Comparison of ENCODE assay signal across 19 mouse cellular contexts in the genomic region with DNA sequence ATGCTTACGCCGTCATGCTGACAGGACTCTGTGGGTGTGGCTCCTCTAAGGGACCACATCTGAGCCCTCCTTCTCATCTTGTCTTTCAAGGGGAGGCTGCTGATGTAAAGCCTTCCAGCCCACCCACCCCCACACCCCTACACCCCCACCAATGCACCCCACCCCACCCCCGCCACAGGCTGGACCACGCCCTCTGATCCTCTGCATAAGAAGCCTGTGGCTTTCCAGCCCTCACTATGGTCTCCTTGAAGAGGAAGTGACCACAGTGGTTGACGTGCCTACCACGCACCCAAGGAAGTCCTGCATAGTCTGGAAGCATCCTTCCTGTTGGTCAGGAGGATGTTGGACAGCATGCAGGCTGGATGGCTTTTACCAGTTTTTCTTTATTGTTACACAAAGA. TPM values are rescaled to one million over a fixed set of nuclear protein-coding genes. Genes with fewer than 3 reads are reported as not detected.
DNase-seq lines count a peak whose midpoint lies in the region; ATAC-seq and TF ChIP-seq lines count a peak whose summit lies in the region.
"Had no signal": no experiment of that assay in that cellular context is flagged by ENCODE, and none has a peak within 500 bp of the region (broad histone marks: within the 10 kb centered on the region; RNA-seq: fewer than 3 reads in every experiment).

No protein-coding gene starts in this region.

- H3K79me2 ChIP-seq in MEL (ENCODE audit: control insufficient read depth, insufficient read depth, low read length, poor library complexity): no peaks in the 10 kb centered on the region

- no peak for TF ChIP-seq RAD21 in MEL (IDR thresholded peaks at IDR 0.05; ENCODE audit: low read depth, low read length)

- H3K27ac ChIP-seq in liver, postnatal 0 days (ENCODE audit: low read depth): no peak overlapping the region
- H3K27ac ChIP-seq in MEL (ENCODE audit: control insufficient read depth, low read depth, low read length): no peak overlapping the region
- H3K27ac ChIP-seq in embryonic facial prominence, embryonic 15.5 days (replicated peaks): peak overlapping the region; percentile 87
- H3K27ac ChIP-seq: heart, adult 2 months; hindbrain, embryonic 12.5 days; macrophage had no signal

- no peak for TF ChIP-seq CTCF in liver, postnatal 0 days (IDR thresholded peaks at IDR 0.05; ENCODE audit: low read depth)
- no peak for TF ChIP-seq CTCF in MEL (IDR thresholded peaks at IDR 0.05 in 2 of 3, conservative IDR thresholded peaks at IDR 0.05 in 1 of 3; ENCODE audit: control insufficient read depth in 1 of 3, insufficient read depth in 1 of 3, low read depth in 2 of 3, low read length in 3 of 3, poor library complexity in 1 of 3, severe bottlenecking in 1 of 3)

- 50% methylated on average over 6 of the region's 6 CpGs for WGBS in liver, postnatal 0 days (ENCODE audit: insufficient replicate concordance)
- WGBS in embryonic facial prominence, embryonic 15.5 days: 29% methylated on average over 6 of the region's 6 CpGs

- no peaks in the 10 kb centered on the region for H3K9me3 ChIP-seq in liver, postnatal 0 days (ENCODE audit: low read length)
- no peaks in the 10 kb centered on the region for H3K9me3 ChIP-seq in MEL (replicated peaks; ENCODE audit: insufficient read depth, low read length)
- H3K9me3 ChIP-seq in embryonic facial prominence, embryonic 15.5 days (replicated peaks): no peaks in the 10 kb centered on the region
- H3K9me3 ChIP-seq: hindbrain, embryonic 12.5 days; limb, embryonic 13.5 days had no signal

- H3K4me2 ChIP-seq in liver, postnatal 0 days (ENCODE audit: low read depth, low read length): no peak overlapping the region
- no peak overlapping the region for H3K4me2 ChIP-seq in embryonic facial prominence, embryonic 15.5 days (replicated peaks)
- H3K4me2 ChIP-seq: hindbrain, embryonic 12.5 days; limb, embryonic 13.5 days had no signal

- peaks cover 20% of the 10 kb centered on the region for H3K4me1 ChIP-seq in liver, postnatal 0 days (ENCODE audit: insufficient read depth)
- peaks cover 0 to 5% of the 10 kb centered on the region in 2 experiments; a peak in 2 of 4 replicates for H3K4me1 ChIP-seq in MEL (ENCODE audit: control insufficient read depth in 1 of 2, insufficient read depth in 2 of 2, low read length in 2 of 2)
- peaks cover 42% of the 10 kb centered on the region for H3K4me1 ChIP-seq in embryonic facial prominence, embryonic 15.5 days

- no peak for TF ChIP-seq EP300 in liver, postnatal 0 days (IDR thresholded peaks at IDR 0.05; ENCODE audit: low read depth)
- no peak for TF ChIP-seq EP300 in MEL (IDR thresholded peaks at IDR 0.05; ENCODE audit: low read depth in 1 of 2, low read length in 2 of 2)

- H3K9ac ChIP-seq in liver, postnatal 0 days (replicated peaks): no peak overlapping the region
- H3K9ac ChIP-seq in MEL (ENCODE audit: control insufficient read depth, low read depth, low read length, poor library complexity, severe bottlenecking): no peak overlapping the region
- no peak overlapping the region for H3K9ac ChIP-seq in embryonic facial prominence, embryonic 15.5 days
- H3K9ac ChIP-seq: hindbrain, embryonic 12.5 days had no signal

- no peaks in the 10 kb centered on the region for H3K27me3 ChIP-seq in liver, postnatal 0 days (ENCODE audit: insufficient read depth, low read length)
- H3K27me3 ChIP-seq in MEL (ENCODE audit: control insufficient read depth in 1 of 2, insufficient read depth in 2 of 2, low read length in 2 of 2): no peaks in the 10 kb centered on the region
- no peaks in the 10 kb centered on the region for H3K27me3 ChIP-seq in embryonic facial prominence, embryonic 15.5 days
- H3K27me3 ChIP-seq: limb, embryonic 13.5 days had no signal

- no peak for ATAC-seq in liver, postnatal 0 days
- ATAC-seq in embryonic facial prominence, embryonic 15.5 days (ENCODE audit: insufficient number of reproducible peaks, low FRiP score, low TSS enrichment, low read depth): peak; percentile 66; the same call in 1 of the 2 replicates
- ATAC-seq: intestine, postnatal 0 days had no signal

- H3K36me3 ChIP-seq in liver, postnatal 0 days (replicated peaks; ENCODE audit: insufficient read depth, low read length): no peaks in the 10 kb centered on the region
- H3K36me3 ChIP-seq in MEL (ENCODE audit: control insufficient read depth in 1 of 2, insufficient read depth in 2 of 2, low read length in 2 of 2): no peaks in the 10 kb centered on the region
- H3K36me3 ChIP-seq in embryonic facial prominence, embryonic 15.5 days: no peaks in the 10 kb centered on the region
- H3K36me3 ChIP-seq: hindbrain, embryonic 12.5 days; limb, embryonic 13.5 days had no signal

- H3K4me3 ChIP-seq in liver, postnatal 0 days (ENCODE audit: low read depth, low read length): no peak overlapping the region
- H3K4me3 ChIP-seq in MEL (ENCODE audit: control insufficient read depth in 1 of 2, insufficient read depth in 1 of 2, low read depth in 2 of 2, low read length in 2 of 2): no peak overlapping the region
- no peak overlapping the region for H3K4me3 ChIP-seq in embryonic facial prominence, embryonic 15.5 days (replicated peaks)
- H3K4me3 ChIP-seq: heart, adult 2 months; hindbrain, embryonic 12.5 days; limb, embryonic 13.5 days had no signal

- peak; percentile 13 for DNase-seq in liver, postnatal 0 days
- DNase-seq in liver: no peak
- peak; percentile 10 for DNase-seq in MEL (ENCODE audit: low read depth, low spot score)
- DNase-seq in monocyte, adult 2 months (ENCODE audit: low read depth in 1 of 2, low spot score in 2 of 2): peak; percentile 18 to 27
- no peak for DNase-seq in adrenal gland, postnatal 10 days
- DNase-seq in right cerebral cortex, postnatal 4 days: no peak
- DNase-seq: cerebellum, adult 11 months; cerebellum, postnatal 25 days; heart, adult 2 months; kidney, postnatal 14 days; layer of hippocampus, adult 9-11 months; midbrain, embryonic 14.5 days; thymus, postnatal 4 days had no signal

- no peak for TF ChIP-seq POLR2A in MEL (IDR thresholded peaks at IDR 0.05; ENCODE audit: control insufficient read depth in 1 of 2, insufficient read depth in 1 of 2, low read depth in 1 of 2, low read length in 2 of 2, poor library complexity in 1 of 2)

TF ChIP-seq in MEL, 35 proteins besides CTCF, POLR2A, EP300 and RAD21:
- TF ChIP-seq ZNF384 (IDR thresholded peaks at IDR 0.05; ENCODE audit: low read depth, low read length): no peak
TF ChIP-seq in MEL: peak in this region for 0.

RNA-seq across cellular contexts. Expression of a gene that starts 15.5 kb away (rescaled TPM):
- polyA plus RNA-seq in liver, postnatal 0 days (2015; fragmentation: Nextera tagmentation; extraction: Ambion mirVana): 4.3 and 4.4 TPM in 2 replicates
- total RNA-seq in MEL (2012; rRNA removed): 0.15 and 0.20 TPM in 2 replicates
- polyA plus RNA-seq in MEL (2012; ENCODE audit: insufficient read depth in 1 of 2, insufficient read length in 2 of 2, low read depth in 1 of 2, low replicate concordance in 2 of 2, missing spikeins in 1 of 2): 1 to 10 TPM in 1 of 2 experiments, not detected in 1; 1.3 TPM
- polyA plus RNA-seq in embryonic facial prominence, embryonic 15.5 days (2015; fragmentation: Nextera tagmentation; extraction: Ambion mirVana): 64.2 and 65.9 TPM in 2 replicates
- total RNA-seq in adrenal gland, postnatal 10 days (2021): 10 to 100 TPM; 58.9 to 63.4 TPM

RNA-seq across cellular contexts. Expression of a gene that starts 20.7 kb away (rescaled TPM):
- 2.0 and 2.1 TPM in 2 replicates for polyA plus RNA-seq in liver, postnatal 0 days (2015; fragmentation: Nextera tagmentation; extraction: Ambion mirVana)
- total RNA-seq in MEL (2012; rRNA removed): 0.04 TPM in 1 of 2 replicates, not detected in the other
- polyA plus RNA-seq in MEL (2012; ENCODE audit: insufficient read depth in 1 of 2, insufficient read length in 2 of 2, low read depth in 1 of 2, low replicate concordance in 2 of 2, missing spikeins in 1 of 2): not detected
- 0.24 and 0.41 TPM in 2 replicates for polyA plus RNA-seq in embryonic facial prominence, embryonic 15.5 days (2015; fragmentation: Nextera tagmentation; extraction: Ambion mirVana)
- 1 to 10 TPM; 1.9 TPM for total RNA-seq in adrenal gland, postnatal 10 days (2021)
- total RNA-seq: gastrocnemius, adult 8-10 months had no signal

RNA-seq across cellular contexts. Expression of a gene that starts 28.7 kb away (rescaled TPM):
- not detected in 2 replicates for polyA plus RNA-seq in liver, postnatal 0 days (2015; fragmentation: Nextera tagmentation; extraction: Ambion mirVana)
- not detected in 2 replicates for total RNA-seq in MEL (2012; rRNA removed)
- polyA plus RNA-seq in MEL (2012; ENCODE audit: insufficient read depth in 1 of 2, insufficient read length in 2 of 2, low read depth in 1 of 2, low replicate concordance in 2 of 2, missing spikeins in 1 of 2): not detected
- polyA plus RNA-seq in embryonic facial prominence, embryonic 15.5 days (2015; fragmentation: Nextera tagmentation; extraction: Ambion mirVana): not detected in 2 replicates
- under 1 TPM; 0.39 to 0.42 TPM for total RNA-seq in adrenal gland, postnatal 10 days (2021)
- total RNA-seq: gastrocnemius, adult 8-10 months; heart, adult 2 months had no signal
- polyA plus RNA-seq: heart, adult 2 months; limb, embryonic 13.5 days; macrophage had no signal

RNA-seq across cellular contexts. Expression of a gene that starts 47.3 kb away (rescaled TPM):
- polyA plus RNA-seq in liver, postnatal 0 days (2015; fragmentation: Nextera tagmentation; extraction: Ambion mirVana): 73.4 and 80.3 TPM in 2 replicates
- 0.12 and 0.33 TPM in 2 replicates for total RNA-seq in MEL (2012; rRNA removed)
- polyA plus RNA-seq in MEL (2012; ENCODE audit: insufficient read depth in 1 of 2, insufficient read length in 2 of 2, low read depth in 1 of 2, low replicate concordance in 2 of 2, missing spikeins in 1 of 2): under 1 TPM in 1 of 2 experiments, not detected in 1; 0.11 TPM
- polyA plus RNA-seq in embryonic facial prominence, embryonic 15.5 days (2015; fragmentation: Nextera tagmentation; extraction: Ambion mirVana): 2.7 and 3.4 TPM in 2 replicates
- 10 to 100 TPM; 24.7 to 59.5 TPM for total RNA-seq in adrenal gland, postnatal 10 days (2021)
- total RNA-seq: heart, adult 2 months had no signal
- polyA plus RNA-seq: heart, adult 2 months; macrophage had no signal

RNA-seq across cellular contexts. Expression of a gene that starts 56.8 kb away (rescaled TPM):
- polyA plus RNA-seq in liver, postnatal 0 days (2015; fragmentation: Nextera tagmentation; extraction: Ambion mirVana): 120 and 127 TPM in 2 replicates
- total RNA-seq in MEL (2012; rRNA removed): 257 and 268 TPM in 2 replicates
- polyA plus RNA-seq in MEL (2012; ENCODE audit: insufficient read depth in 1 of 2, insufficient read length in 2 of 2, low read depth in 1 of 2, low replicate concordance in 2 of 2, missing spikeins in 1 of 2): 100 to 1,000 TPM; 772 to 881 TPM
- 34.6 and 37.1 TPM in 2 replicates for polyA plus RNA-seq in embryonic facial prominence, embryonic 15.5 days (2015; fragmentation: Nextera tagmentation; extraction: Ambion mirVana)
- total RNA-seq in adrenal gland, postnatal 10 days (2021): 10 to 100 TPM; 21.3 to 27.1 TPM

Comparison
In these comparisons a context has a peak if more than half of its experiments do, and no peak if none do; other contexts are left out.
1. DNase-seq: peak in liver, postnatal 0 days (single experiment), MEL (single experiment) and monocyte, adult 2 months (2 of 2); none in liver (single experiment), adrenal gland, postnatal 10 days (single experiment) and right cerebral cortex, postnatal 4 days (single experiment).
2. RNA of a gene that starts 15.5 kb away (polyA plus RNA-seq): 64.2 to 65.9 TPM in embryonic facial prominence, embryonic 15.5 days; 4.3 to 4.4 TPM in liver, postnatal 0 days and 1.3 TPM in MEL; every median in the first group is over 10 times any median in the second.